Mouse (Mus musculus): ENCODE results near the gene Dvl3. TPM values are rescaled to one million over a fixed set of nuclear protein-coding genes. Genes with fewer than 3 reads are reported as not detected.
A peak's percentile ranks its signal among the peaks of the same experiment; 100 is the strongest.

Dvl3 gene
- polyA plus RNA-seq, 1 experiment: 52.4 TPM

- Histone ChIP-seq H3K4me3 (ENCODE audit: low read depth, low read length) (peak overlapping the region; percentile 52), H3K27ac (ENCODE audit: insufficient read depth, low read depth, low read length) (no peak overlapping the region), H3K27me3 (ENCODE audit: control insufficient read depth, insufficient read depth, low read length) (no peaks in the 10 kb centered on the region), H3K4me1 (ENCODE audit: control insufficient read depth, insufficient read depth, insufficient read length, low read length) (peaks cover 3% of the 10 kb centered on the region; the same call in 1 of the 2 replicates), H3K36me3 (ENCODE audit: control insufficient read depth, insufficient read depth, low read length) (peaks cover 9% of the 10 kb centered on the region)
- 0 out of 2 replicates have a peak, but pooled peaks have one; percentile 15 for TF ChIP-seq CTCF (IDR thresholded peaks at IDR 0.05; ENCODE audit: extremely low read depth, insufficient read length, insufficient replicate concordance, low read depth, low read length)
- no peak for TF ChIP-seq POLR2A (IDR thresholded peaks at IDR 0.05; ENCODE audit: low read depth, low read length)
- 29% methylated on average over 25 of the region's 25 CpGs for WGBS
Measured at GRCm38 (mm10) chr16:20496671-20497600, 19.8 kb upstream of the Dvl3 start.

- no peaks in the 10 kb centered on the region for H3K27me3 ChIP-seq (ENCODE audit: control insufficient read depth, insufficient read depth, low read length)
- peaks cover 3% of the 10 kb centered on the region; the same call in 1 of the 2 replicates for H3K4me1 ChIP-seq (ENCODE audit: control insufficient read depth, insufficient read depth, insufficient read length, low read length)
- peaks cover 21% of the 10 kb centered on the region for H3K36me3 ChIP-seq (ENCODE audit: control insufficient read depth, insufficient read depth, low read length)
- WGBS: 12% methylated on average over 16 of the region's 16 CpGs
- H3K4me3 ChIP-seq (ENCODE audit: low read depth, low read length): peak overlapping the region; percentile 83
- 0 out of 2 replicates have a peak overlapping the region, but pooled peaks have one; percentile 7 for H3K27ac ChIP-seq (ENCODE audit: insufficient read depth, low read depth, low read length)
- TF ChIP-seq CTCF (IDR thresholded peaks at IDR 0.05; ENCODE audit: extremely low read depth, insufficient read length, insufficient replicate concordance, low read depth, low read length) (no peak), POLR2A (IDR thresholded peaks at IDR 0.05; ENCODE audit: low read depth, low read length) (no peak)
Measured at GRCm38 (mm10) chr16:20497980-20498676, 18.7 kb upstream of the Dvl3 start.

GRCm38 (mm10) chr16:20498677-20499475 is 17.9 kb upstream of the Dvl3 start, which contains the start of gene Eif2b5:
Gene Eif2b5 (plus strand): TSS chr16:20498817.
- peak within 1 kb of the TSS; percentile 83 for H3K4me3 ChIP-seq (ENCODE audit: low read depth, low read length)
- under 1% methylated on average over 49 of the region's 49 CpGs for WGBS
- peaks cover 26% of the 10 kb centered on the region for H3K36me3 ChIP-seq (ENCODE audit: control insufficient read depth, insufficient read depth, low read length)
- 0 out of 2 replicates have a peak within 1 kb of the TSS, but pooled peaks have one; percentile 7 for H3K27ac ChIP-seq (ENCODE audit: insufficient read depth, low read depth, low read length)
- H3K27me3 ChIP-seq (ENCODE audit: control insufficient read depth, insufficient read depth, low read length): no peaks in the 10 kb centered on the region
- H3K4me1 ChIP-seq (ENCODE audit: control insufficient read depth, insufficient read depth, insufficient read length, low read length): peaks cover 3% of the 10 kb centered on the region; the same call in 1 of the 2 replicates
- TF ChIP-seq CTCF (IDR thresholded peaks at IDR 0.05; ENCODE audit: extremely low read depth, insufficient read length, insufficient replicate concordance, low read depth, low read length) (no peak), POLR2A (IDR thresholded peaks at IDR 0.05; ENCODE audit: low read depth, low read length) (peak; percentile 72)

- 84% methylated on average over 8 of the region's 8 CpGs for WGBS
- no peak for TF ChIP-seq CTCF (IDR thresholded peaks at IDR 0.05; ENCODE audit: extremely low read depth, insufficient read length, insufficient replicate concordance, low read depth, low read length)
- no peak for TF ChIP-seq POLR2A (IDR thresholded peaks at IDR 0.05; ENCODE audit: low read depth, low read length)
- H3K36me3 ChIP-seq (ENCODE audit: control insufficient read depth, insufficient read depth, low read length): peaks cover 81% of the 10 kb centered on the region
Measured at GRCm38 (mm10) chr16:20506000-20506399, 10.8 kb upstream of the Dvl3 start.

GRCm38 (mm10) chr16:20509349-20509748 is 7.4 kb upstream of the Dvl3 start:
- no peak overlapping the region for H3K4me3 ChIP-seq (ENCODE audit: low read depth, low read length)
- no peaks in the 10 kb centered on the region for H3K27me3 ChIP-seq (ENCODE audit: control insufficient read depth, insufficient read depth, low read length)
- H3K36me3 ChIP-seq (ENCODE audit: control insufficient read depth, insufficient read depth, low read length): peaks cover 58% of the 10 kb centered on the region
- peak; percentile 21; the same call in 1 of the 2 replicates for TF ChIP-seq CTCF (IDR thresholded peaks at IDR 0.05; ENCODE audit: extremely low read depth, insufficient read length, insufficient replicate concordance, low read depth, low read length)
- no peak for TF ChIP-seq POLR2A (IDR thresholded peaks at IDR 0.05; ENCODE audit: low read depth, low read length)
- no peaks in the 10 kb centered on the region for H3K4me1 ChIP-seq (ENCODE audit: control insufficient read depth, insufficient read depth, insufficient read length, low read length)
- WGBS: 74% methylated on average over 3 of the region's 3 CpGs
- no peak overlapping the region for H3K27ac ChIP-seq (ENCODE audit: insufficient read depth, low read depth, low read length)

More at GRCm38 (mm10) chr16:20506000-20506399, 10.8 kb upstream of the Dvl3 start:
- Histone ChIP-seq H3K4me1 (ENCODE audit: control insufficient read depth, insufficient read depth, insufficient read length, low read length) (no peaks in the 10 kb centered on the region), H3K27me3 (ENCODE audit: control insufficient read depth, insufficient read depth, low read length) (no peaks in the 10 kb centered on the region), H3K4me3 (ENCODE audit: low read depth, low read length) (no peak overlapping the region), H3K27ac (ENCODE audit: insufficient read depth, low read depth, low read length) (no peak overlapping the region)

- Histone ChIP-seq H3K27ac (ENCODE audit: insufficient read depth, low read depth, low read length) (no peak overlapping the region), H3K27me3 (ENCODE audit: control insufficient read depth, insufficient read depth, low read length) (no peaks in the 10 kb centered on the region), H3K36me3 (ENCODE audit: control insufficient read depth, insufficient read depth, low read length) (peaks cover 40% of the 10 kb centered on the region), H3K4me1 (ENCODE audit: control insufficient read depth, insufficient read depth, insufficient read length, low read length) (no peaks in the 10 kb centered on the region), H3K4me3 (ENCODE audit: low read depth, low read length) (no peak overlapping the region)
- TF ChIP-seq POLR2A (IDR thresholded peaks at IDR 0.05; ENCODE audit: low read depth, low read length) (no peak), CTCF (IDR thresholded peaks at IDR 0.05; ENCODE audit: extremely low read depth, insufficient read length, insufficient replicate concordance, low read depth, low read length) (no peak)
- WGBS: 89% methylated on average over 7 of the region's 7 CpGs
Measured at GRCm38 (mm10) chr16:20511277-20511847, 5.4 kb upstream of the Dvl3 start.

All from small intestine, adult 2 months (tissue).